Mouse (Mus musculus) midbrain, embryonic 12.5 days (tissue): ENCODE measurements at regions not wholly inside any gene's neighbourhood (a gene's known extent, or its start where the extent isn't known, plus 50 kb on each side); places are given as distances from the start of the nearest gene placed in this dataset.
"Not testable (repeated sequence)": the region's sequence is repeated elsewhere in the genome, so short reads cannot be mapped to it uniquely, and the experiment has no call there.

ENCODE experiments used
- ATAC-seq: fragments of 200-750 bp; cut with Nextera tagmentation; 2 replicates; pipeline ENCODE4 v1.8.0; 2017; ENCODE audit warnings: low read depth, moderate TSS enrichment, moderate library complexity; ENCODE audit not compliant: low FRiP score
- H3K27ac ChIP-seq: fragments of 300-500 bp; sonication (generic); replicated peaks from 2 replicates; pipeline ENCODE4 v1.5.1; 2016; ENCODE audit warnings: mild to moderate bottlenecking
- H3K27me3 ChIP-seq: fragments of 300-500 bp; sonication (generic); 2 replicates; pipeline ENCODE4 v1.6.1; 2016; ENCODE audit warnings: mild to moderate bottlenecking
- H3K36me3 ChIP-seq: fragments of 300-500 bp; sonication (generic); 2 replicates; pipeline ENCODE4 v1.6.1; 2016
- H3K4me1 ChIP-seq: fragments of 300-500 bp; sonication (generic); 2 replicates; pipeline ENCODE4 v1.6.1; 2016
- H3K4me2 ChIP-seq: fragments of 300-500 bp; sonication (generic); replicated peaks from 2 replicates; pipeline ENCODE4 v1.6.1; 2016; ENCODE audit warnings: mild to moderate bottlenecking, moderate library complexity
- H3K4me3 ChIP-seq: fragments of 300-500 bp; sonication (generic); 2 replicates; pipeline ENCODE4 v1.5.1; 2016; ENCODE audit warnings: mild to moderate bottlenecking
- H3K9ac ChIP-seq: fragments of 300-500 bp; sonication (generic); replicated peaks from 2 replicates; pipeline ENCODE4 v1.6.1; 2016; ENCODE audit warnings: mild to moderate bottlenecking, moderate library complexity
- H3K9me3 ChIP-seq: fragments of 300-500 bp; sonication (generic); 2 replicates; pipeline ENCODE4 v1.6.1; 2016; ENCODE audit warnings: mild to moderate bottlenecking
- WGBS: fragments of 180-500 bp; shearing (Covaris S2); methylation state at CpG from one replicate; pipeline ENCODE4 v1.1.7; 2016; 5-methylcytosine and 5-hydroxymethylcytosine counted together

DNA sequence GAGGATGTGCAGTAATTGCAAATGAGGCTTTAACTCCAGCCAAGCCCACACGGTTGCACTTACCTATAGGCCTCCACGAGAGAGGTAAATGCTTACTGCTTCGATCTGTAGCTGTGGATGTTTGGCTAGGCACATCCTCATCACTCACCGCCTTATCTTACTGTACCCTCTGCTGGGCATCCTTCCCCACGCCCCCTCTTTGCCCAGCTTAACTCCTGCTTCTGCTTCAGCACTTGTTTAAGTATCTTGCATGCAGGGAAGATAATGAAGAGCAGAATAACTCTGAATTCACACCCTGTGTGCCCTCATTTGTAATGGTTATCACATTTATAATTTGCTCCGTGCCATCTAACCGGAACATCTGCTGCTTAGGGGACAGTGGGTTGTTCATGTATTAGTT lies 74.7 kb upstream of the Anapc15-ps start:
- no peak overlapping the region for H3K4me2 ChIP-seq
- 86% methylated on average over 7 of the region's 7 CpGs for WGBS
- H3K4me1 ChIP-seq = no peaks in the 10 kb centered on the region
- no peaks in the 10 kb centered on the region for H3K36me3 ChIP-seq
- ATAC-seq = no peak
- H3K4me3 ChIP-seq = no peak overlapping the region
- H3K9ac ChIP-seq = no peak overlapping the region
- no peaks in the 10 kb centered on the region for H3K9me3 ChIP-seq
- no peaks in the 10 kb centered on the region for H3K27me3 ChIP-seq
- H3K27ac ChIP-seq = no peak overlapping the region

DNA sequence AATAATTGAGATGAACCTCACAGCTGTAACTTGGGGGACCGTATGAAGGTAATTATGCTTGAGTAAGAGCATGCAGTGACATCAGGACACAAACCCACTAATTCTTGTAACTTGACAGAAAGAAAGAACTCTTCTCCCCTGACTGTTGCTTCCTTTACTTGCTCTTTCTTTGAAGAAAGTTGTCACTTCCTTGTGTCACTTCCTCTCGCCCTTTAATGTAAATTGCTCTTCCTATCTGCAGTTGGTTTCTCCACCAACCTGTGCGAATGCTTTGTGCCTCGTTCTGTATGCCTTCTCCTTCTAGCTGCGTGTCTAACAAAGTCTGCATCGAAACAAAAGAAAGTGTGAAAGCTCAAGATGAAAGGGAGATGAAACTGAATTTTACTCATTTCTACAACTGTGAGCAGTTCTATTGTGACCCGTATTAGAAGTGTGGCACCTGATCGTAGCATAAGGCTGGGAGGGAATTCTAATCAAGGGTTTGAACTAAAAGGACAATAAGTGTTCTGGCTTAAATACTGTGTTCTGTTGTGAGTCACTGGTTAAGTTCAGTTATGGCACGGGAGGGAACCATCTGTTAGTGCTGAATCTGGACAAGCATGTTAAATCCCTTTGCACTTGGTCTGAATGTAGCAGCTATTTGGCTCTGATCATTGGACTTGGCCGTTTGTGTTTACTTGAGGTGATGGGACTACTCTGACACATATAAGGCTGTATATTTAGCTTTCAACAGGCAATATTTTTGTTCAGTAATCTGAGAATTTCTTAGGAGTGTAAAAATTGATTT lies 72.8 kb upstream of the Anapc15-ps start:
- no peaks in the 10 kb centered on the region for H3K9me3 ChIP-seq
- 74% methylated on average over 10 of the region's 10 CpGs for WGBS

DNA sequence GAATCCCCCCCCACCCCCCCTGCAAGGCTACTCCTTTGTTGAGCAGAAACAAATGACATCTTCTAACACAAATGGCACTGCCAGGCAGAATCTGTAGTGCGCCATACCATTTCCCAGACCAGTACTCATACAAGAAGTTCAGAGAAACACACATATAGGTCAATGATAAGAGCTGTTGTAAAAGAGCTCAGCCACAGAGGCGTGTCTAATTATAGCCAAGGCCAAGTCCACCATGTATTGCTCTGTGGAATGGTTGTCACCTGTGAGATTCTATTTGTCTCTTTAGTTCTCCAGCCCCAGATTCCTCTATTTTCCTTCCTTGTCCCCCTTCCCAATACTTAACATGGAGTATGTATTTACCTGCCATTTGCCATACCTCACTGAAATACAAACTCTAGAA lies 72.0 kb upstream of the Anapc15-ps start:
- no peaks in the 10 kb centered on the region for H3K9me3 ChIP-seq
- H3K27me3 ChIP-seq = no peaks in the 10 kb centered on the region
- ATAC-seq = no peak
- no peak overlapping the region for H3K4me3 ChIP-seq
- H3K9ac ChIP-seq = no peak overlapping the region
- H3K4me1 ChIP-seq = no peaks in the 10 kb centered on the region
- 89% methylated on average over 2 of the region's 2 CpGs for WGBS
- no peaks in the 10 kb centered on the region for H3K36me3 ChIP-seq
- H3K27ac ChIP-seq = no peak overlapping the region
- no peak overlapping the region for H3K4me2 ChIP-seq

More for the DNA sequence above, 72.8 kb upstream of the Anapc15-ps start:
- Histone ChIP-seq H3K9ac (no peak overlapping the region), H3K36me3 (no peaks in the 10 kb centered on the region), H3K4me1 (no peaks in the 10 kb centered on the region), H3K4me2 (no peak overlapping the region), H3K4me3 (no peak overlapping the region), H3K27ac (no peak overlapping the region), H3K27me3 (no peaks in the 10 kb centered on the region)
- no peak for ATAC-seq

DNA sequence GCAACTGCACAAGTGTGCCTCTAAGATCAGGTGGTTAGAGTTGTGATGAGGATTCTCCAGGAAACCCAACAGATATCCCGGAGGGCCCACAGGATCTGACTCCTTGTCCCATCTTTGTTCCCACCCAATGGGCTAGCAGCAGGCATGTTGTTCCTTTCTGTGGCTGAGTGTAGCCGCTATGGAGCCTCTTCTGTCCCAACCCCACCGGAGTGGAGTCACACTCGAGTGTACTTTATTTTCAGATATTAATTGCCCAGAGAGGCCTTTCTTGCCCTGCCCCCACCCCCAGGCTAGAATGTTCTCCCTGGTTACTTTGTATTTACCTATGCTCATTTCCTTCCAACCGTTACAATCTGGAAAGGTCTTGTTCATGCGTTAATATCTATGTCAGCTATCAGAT lies 70.4 kb upstream of the Anapc15-ps start:
- H3K36me3 ChIP-seq = no peaks in the 10 kb centered on the region
- WGBS = 88% methylated on average over 6 of the region's 6 CpGs
- H3K9me3 ChIP-seq = no peaks in the 10 kb centered on the region
- no peak overlapping the region for H3K4me2 ChIP-seq
- no peaks in the 10 kb centered on the region for H3K27me3 ChIP-seq
- H3K4me1 ChIP-seq = no peaks in the 10 kb centered on the region
- H3K9ac ChIP-seq = no peak overlapping the region
- ATAC-seq = no peak
- no peak overlapping the region for H3K27ac ChIP-seq
- H3K4me3 ChIP-seq = no peak overlapping the region

DNA sequence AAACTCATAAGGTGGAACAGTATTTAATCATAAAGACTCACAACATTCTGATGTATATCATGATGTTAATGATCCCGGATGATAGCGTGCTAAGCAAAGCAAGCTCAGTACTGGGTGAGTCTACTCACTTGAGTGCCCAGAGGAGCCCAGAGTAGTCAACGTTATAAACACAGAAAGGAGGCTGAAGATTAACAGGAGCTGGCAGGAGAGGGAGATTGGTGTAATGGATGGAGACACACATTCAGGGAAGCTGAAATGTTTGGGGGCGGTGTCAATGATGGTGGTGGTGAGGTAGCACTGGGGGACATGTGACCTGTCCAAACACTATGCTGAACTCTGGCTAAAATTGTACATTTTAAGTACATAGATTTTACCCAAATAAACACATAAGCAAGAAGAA lies 66.2 kb upstream of the Anapc15-ps start:
- no peak for ATAC-seq
- Histone ChIP-seq H3K4me1 (no peaks in the 10 kb centered on the region), H3K4me3 (no peak overlapping the region), H3K9me3 (peaks cover 9% of the 10 kb centered on the region; the same call in 1 of the 2 replicates), H3K27ac (no peak overlapping the region), H3K36me3 (no peaks in the 10 kb centered on the region), H3K27me3 (no peaks in the 10 kb centered on the region), H3K4me2 (no peak overlapping the region), H3K9ac (no peak overlapping the region)
- 94% methylated on average over 4 of the region's 4 CpGs for WGBS

DNA sequence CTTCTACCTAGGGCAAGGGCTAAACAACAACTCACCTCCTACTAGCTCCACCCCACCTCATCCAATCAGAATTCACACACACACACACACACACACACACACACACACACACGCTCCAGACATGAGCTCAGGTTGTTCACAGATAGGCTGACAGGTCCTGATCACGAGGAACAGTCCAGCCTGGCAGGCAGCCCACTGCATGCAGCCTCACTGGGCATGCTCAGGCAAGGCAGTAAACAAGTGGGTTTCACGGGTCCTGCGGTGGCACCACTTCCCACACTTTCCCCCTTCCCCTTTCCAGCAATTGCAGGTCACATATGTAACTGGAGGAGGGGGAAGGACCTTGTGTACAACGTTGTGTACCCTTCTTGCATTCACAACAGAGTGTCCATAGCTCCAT lies 63.5 kb upstream of the Anapc15-ps start:
- ATAC-seq, H3K27ac ChIP-seq, H3K36me3 ChIP-seq, H3K9ac ChIP-seq, H3K4me2 ChIP-seq, H3K27me3 ChIP-seq, H3K4me3 ChIP-seq, H3K4me1 ChIP-seq, H3K9me3 ChIP-seq: not testable (repeated sequence)
- 84% methylated on average over 5 of the region's 5 CpGs for WGBS

DNA sequence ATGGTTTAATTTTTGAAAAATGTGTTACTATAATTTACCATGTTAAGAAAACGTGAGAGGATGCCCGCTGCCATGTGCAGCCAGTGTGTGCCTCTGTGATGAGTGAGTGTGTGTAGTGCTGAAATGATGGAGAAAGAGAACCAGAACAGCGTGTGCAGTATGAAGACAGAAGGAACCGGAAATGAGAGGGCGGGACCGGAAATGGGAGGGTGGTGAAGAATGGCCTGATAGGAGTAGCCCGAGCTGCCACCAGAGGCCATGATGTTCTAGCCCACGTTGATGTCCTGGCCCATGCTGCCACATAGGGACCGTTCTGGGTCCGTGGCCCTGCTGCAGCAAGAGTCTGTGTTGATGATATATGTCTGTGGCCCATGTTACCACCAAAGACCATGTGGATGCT lies 57.8 kb upstream of the Anapc15-ps start:
- Histone ChIP-seq H3K27ac (no peak overlapping the region), H3K4me1 (peaks cover 8% of the 10 kb centered on the region; the same call in 1 of the 2 replicates), H3K9ac (no peak overlapping the region), H3K4me2 (no peak overlapping the region), H3K27me3 (no peaks in the 10 kb centered on the region), H3K4me3 (no peak overlapping the region), H3K36me3 (no peaks in the 10 kb centered on the region), H3K9me3 (no peaks in the 10 kb centered on the region)
- ATAC-seq = no peak
- 94% methylated on average over 10 of the region's 10 CpGs for WGBS

DNA sequence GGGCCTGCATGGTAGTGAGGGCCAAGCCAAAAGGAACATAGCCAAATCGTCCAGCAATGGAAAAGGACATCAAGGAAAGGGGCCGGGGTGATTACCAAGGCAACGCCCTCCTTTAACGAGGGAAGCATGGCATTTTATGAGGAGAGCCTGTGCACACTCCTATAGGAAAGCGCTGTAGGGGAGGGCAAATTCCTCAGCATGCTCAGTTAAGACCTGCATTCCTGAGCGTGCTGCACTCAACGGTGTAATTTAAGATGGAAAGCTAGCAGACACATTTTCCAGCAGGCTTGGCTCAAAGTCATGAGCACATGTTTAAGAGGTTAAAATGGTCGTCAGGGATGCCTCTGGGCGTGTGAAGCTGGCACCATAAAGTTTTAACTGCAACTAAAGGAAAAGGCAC lies 56.6 kb upstream of the Anapc15-ps start:
- no peak overlapping the region for H3K27ac ChIP-seq
- no peak overlapping the region for H3K4me3 ChIP-seq
- H3K27me3 ChIP-seq = no peaks in the 10 kb centered on the region
- ATAC-seq = 0 out of 2 replicates have a peak, but pooled peaks have one; percentile 41
- 34% methylated on average over 9 of the region's 9 CpGs for WGBS
- H3K4me1 ChIP-seq = peaks cover 8% of the 10 kb centered on the region; the same call in 1 of the 2 replicates
- no peak overlapping the region for H3K9ac ChIP-seq
- H3K36me3 ChIP-seq = no peaks in the 10 kb centered on the region
- H3K9me3 ChIP-seq = no peaks in the 10 kb centered on the region
- H3K4me2 ChIP-seq = no peak overlapping the region

DNA sequence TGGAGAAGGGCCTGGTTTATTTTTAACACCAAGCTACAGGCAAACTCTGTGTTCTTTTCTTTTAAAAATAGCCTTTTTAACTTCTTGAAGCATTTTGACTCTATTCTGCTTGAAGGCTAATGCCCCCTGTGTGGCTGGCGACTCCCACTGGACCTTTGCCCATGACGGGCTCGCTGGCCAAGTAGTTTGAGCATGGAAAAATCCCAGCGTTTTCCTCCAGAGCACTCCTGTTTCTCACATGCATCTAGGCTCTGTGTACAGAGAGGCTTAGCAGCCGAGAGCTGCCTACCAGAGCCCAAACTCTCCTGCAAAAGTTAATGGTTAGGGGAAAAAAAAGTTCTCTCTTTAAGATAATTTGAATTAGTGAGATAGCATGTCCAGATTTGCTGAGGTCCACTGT lies 52.7 kb upstream of the Anapc15-ps start:
- WGBS = 65% methylated on average over 5 of the region's 5 CpGs
- Histone ChIP-seq H3K4me3 (no peak overlapping the region), H3K4me2 (no peak overlapping the region), H3K9me3 (no peaks in the 10 kb centered on the region), H3K9ac (no peak overlapping the region), H3K4me1 (peaks cover 8% of the 10 kb centered on the region; the same call in 1 of the 2 replicates), H3K27me3 (no peaks in the 10 kb centered on the region), H3K36me3 (no peaks in the 10 kb centered on the region), H3K27ac (no peak overlapping the region)
- ATAC-seq = no peak

DNA sequence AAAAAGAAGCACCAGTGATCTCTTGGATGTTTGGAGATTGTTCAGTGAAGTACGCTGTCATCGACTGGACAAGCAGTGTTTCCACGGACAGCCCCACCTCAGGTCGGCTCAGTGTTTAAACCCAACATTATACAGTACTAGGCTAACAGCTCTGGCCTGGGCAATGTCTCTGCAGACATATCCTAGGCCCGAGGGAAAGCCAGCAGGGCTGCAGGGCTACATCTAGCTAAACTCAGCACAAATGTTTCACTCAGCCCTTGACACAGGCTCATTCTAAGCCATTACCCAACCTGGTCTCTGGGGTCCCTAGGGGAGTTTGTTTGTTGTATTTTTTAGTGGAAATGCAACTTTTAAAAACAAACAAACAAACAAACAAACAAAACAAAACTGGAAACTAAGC lies 52.1 kb upstream of the Anapc15-ps start:
- Histone ChIP-seq H3K27me3 (no peaks in the 10 kb centered on the region), H3K9me3 (no peaks in the 10 kb centered on the region), H3K9ac (no peak overlapping the region), H3K4me2 (no peak overlapping the region), H3K4me1 (peaks cover 7% of the 10 kb centered on the region; the same call in 1 of the 2 replicates), H3K36me3 (no peaks in the 10 kb centered on the region), H3K4me3 (no peak overlapping the region), H3K27ac (no peak overlapping the region)
- WGBS = 77% methylated on average over 5 of the region's 5 CpGs
- no peak for ATAC-seq
